Mouse (Mus musculus) embryonic facial prominence, embryonic 15.5 days (tissue): ENCODE measurements around the gene Safb2. TPM values are rescaled to one million over a fixed set of nuclear protein-coding genes. Genes with fewer than 3 reads are reported as not detected.
"Not testable (repeated sequence)": the region's sequence is repeated elsewhere in the genome, so short reads cannot be mapped to it uniquely, and the experiment has no call there.

Experiments
- ATAC-seq: fragments of 200-750 bp; cut with Nextera tagmentation; 2 replicates; pipeline ENCODE4 v1.8.0; 2017; ENCODE audit warnings: low read depth, moderate TSS enrichment; ENCODE audit not compliant: insufficient number of reproducible peaks, low FRiP score, low TSS enrichment
- H3K27ac ChIP-seq: fragments of 300-500 bp; sonication (generic); replicated peaks from 2 replicates; pipeline ENCODE4 v1.5.1; 2015; ENCODE audit warnings: mild to moderate bottlenecking, inconsistent platforms
- H3K27me3 ChIP-seq: fragments of 300-500 bp; sonication (generic); 2 replicates; pipeline ENCODE4 v1.6.1; 2015; ENCODE audit warnings: inconsistent platforms
- H3K36me3 ChIP-seq: fragments of 300-500 bp; sonication (generic); 2 replicates; pipeline ENCODE4 v1.6.1; 2015; ENCODE audit warnings: mild to moderate bottlenecking, inconsistent platforms
- H3K4me1 ChIP-seq: fragments of 300-500 bp; sonication (generic); 2 replicates; pipeline ENCODE4 v1.6.1; 2015; ENCODE audit warnings: inconsistent platforms
- H3K4me2 ChIP-seq: fragments of 300-500 bp; sonication (generic); replicated peaks from 2 replicates; pipeline ENCODE4 v1.6.1; 2015; ENCODE audit warnings: mild to moderate bottlenecking, inconsistent platforms
- H3K4me3 ChIP-seq: fragments of 300-500 bp; sonication (generic); replicated peaks from 2 replicates; pipeline ENCODE4 v1.5.1; 2015; ENCODE audit warnings: mild to moderate bottlenecking, inconsistent platforms
- H3K9ac ChIP-seq: fragments of 300-500 bp; sonication (generic); 2 replicates; pipeline ENCODE4 v1.6.1; 2015; ENCODE audit warnings: inconsistent platforms
- H3K9me3 ChIP-seq: fragments of 300-500 bp; sonication (generic); replicated peaks from 2 replicates; pipeline ENCODE4 v1.6.1; 2016; ENCODE audit warnings: inconsistent platforms
- WGBS: fragments of 180-500 bp; shearing (Covaris S2); methylation state at CpG from one replicate; pipeline ENCODE4 v1.1.7; 2015; 5-methylcytosine and 5-hydroxymethylcytosine counted together
- polyA plus RNA-seq: library from polyadenylated mRNA; unstranded; fragments of >200 nt; fragmentation: Nextera tagmentation; extraction: Ambion mirVana; gene quantifications from 2 replicates; pipeline ENCODE4 v1.2.1, GENCODE M21; 2015

The Safb2 gene
- polyA plus RNA-seq, 1 experiment from 2014 or later: 98.4 TPM

GRCm38 (mm10) chr17:56615792-56616191 is 31.4 kb upstream of the Safb2 start:
- peaks cover 67% of the 10 kb centered on the region for H3K36me3 ChIP-seq
- no peak overlapping the region for H3K9ac ChIP-seq
- H3K4me1 ChIP-seq: peaks cover 25% of the 10 kb centered on the region
- H3K4me2 ChIP-seq: no peak overlapping the region
- H3K27me3 ChIP-seq: no peaks in the 10 kb centered on the region
- no peak for ATAC-seq
- no peaks in the 10 kb centered on the region for H3K9me3 ChIP-seq
- no peak overlapping the region for H3K27ac ChIP-seq
- 76% methylated on average over 4 of the region's 4 CpGs for WGBS
- no peak overlapping the region for H3K4me3 ChIP-seq

- no peaks in the 10 kb centered on the region for H3K27me3 ChIP-seq
- H3K9ac ChIP-seq: no peak overlapping the region
- peak overlapping the region; percentile 74 for H3K4me2 ChIP-seq
- no peak for ATAC-seq
- 83% methylated on average over 11 of the region's 11 CpGs for WGBS
- peaks cover 61% of the 10 kb centered on the region for H3K36me3 ChIP-seq
- H3K4me3 ChIP-seq: peak overlapping the region; percentile 70; the same call in 1 of the 2 replicates
- no peak overlapping the region for H3K27ac ChIP-seq
- peaks cover 27% of the 10 kb centered on the region for H3K4me1 ChIP-seq
- no peaks in the 10 kb centered on the region for H3K9me3 ChIP-seq
Observed at GRCm38 (mm10) chr17:56615136-56615784, 30.9 kb upstream of the Safb2 start.

- Histone ChIP-seq H3K27me3 (no peaks in the 10 kb centered on the region), H3K9ac (peak overlapping the region; percentile 65), H3K4me3 (peak overlapping the region; percentile 70), H3K27ac (0 out of 2 replicates have a peak overlapping the region, but pooled peaks have one; percentile 12), H3K9me3 (no peaks in the 10 kb centered on the region), H3K36me3 (peaks cover 55% of the 10 kb centered on the region), H3K4me1 (peaks cover 29% of the 10 kb centered on the region), H3K4me2 (peak overlapping the region; percentile 74)
- ATAC-seq: no peak
- 24% methylated on average over 14 of the region's 14 CpGs for WGBS
Observed at GRCm38 (mm10) chr17:56614391-56615135, 30.2 kb upstream of the Safb2 start.

GRCm38 (mm10) chr17:56613893-56614292 is 29.5 kb upstream of the Safb2 start:
- H3K9ac ChIP-seq: peak overlapping the region; percentile 65
- under 1% methylated on average over 26 of the region's 26 CpGs for WGBS
- H3K4me2 ChIP-seq: peak overlapping the region; percentile 74
- H3K9me3 ChIP-seq, H3K27me3 ChIP-seq, ATAC-seq: not testable (repeated sequence)
- peak overlapping the region; percentile 70 for H3K4me3 ChIP-seq
- H3K36me3 ChIP-seq: peaks cover 48% of the 10 kb centered on the region
- H3K27ac ChIP-seq: peak overlapping the region; percentile 94
- H3K4me1 ChIP-seq: peaks cover 32% of the 10 kb centered on the region

- Histone ChIP-seq H3K4me1 (peaks cover 37% of the 10 kb centered on the region), H3K27ac (peak within 1 kb of the TSS; percentile 94), H3K9ac (peak within 1 kb of the TSS; percentile 65), H3K36me3 (peaks cover 42% of the 10 kb centered on the region), H3K27me3 (no peaks in the 10 kb centered on the region), H3K9me3 (no peaks in the 10 kb centered on the region), H3K4me2 (peak within 1 kb of the TSS; percentile 74), H3K4me3 (peak within 1 kb of the TSS; percentile 70)
- peak; percentile 66 for ATAC-seq
- WGBS: under 1% methylated on average over 52 of the region's 52 CpGs
Observed at GRCm38 (mm10) chr17:56613236-56613844, 29.0 kb upstream of the Safb2 start, which contains the start of gene Rpl36. Rpl36 (plus strand) TSS chr17:56613416.

GRCm38 (mm10) chr17:56612565-56612939 is 28.2 kb upstream of the Safb2 start:
- not testable (repeated sequence) for H3K9ac ChIP-seq, H3K4me3 ChIP-seq, H3K4me2 ChIP-seq, ATAC-seq, H3K27ac ChIP-seq, H3K9me3 ChIP-seq, H3K27me3 ChIP-seq
- 77% methylated on average over 10 of the region's 10 CpGs for WGBS
- Histone ChIP-seq H3K36me3 (peaks cover 37% of the 10 kb centered on the region), H3K4me1 (peaks cover 40% of the 10 kb centered on the region)

- no peak overlapping the region for H3K9ac ChIP-seq
- H3K27ac ChIP-seq: no peak overlapping the region
- 18% methylated on average over 14 of the region's 14 CpGs for WGBS
Observed at GRCm38 (mm10) chr17:56611861-56612564, 27.6 kb upstream of the Safb2 start.

GRCm38 (mm10) chr17:56611323-56611722 is 26.9 kb upstream of the Safb2 start:
- Histone ChIP-seq H3K27me3 (no peaks in the 10 kb centered on the region), H3K4me1 (peaks cover 42% of the 10 kb centered on the region), H3K4me2 (no peak overlapping the region), H3K9ac (no peak overlapping the region), H3K36me3 (peaks cover 37% of the 10 kb centered on the region), H3K27ac (no peak overlapping the region), H3K4me3 (no peak overlapping the region), H3K9me3 (no peaks in the 10 kb centered on the region)
- no peak for ATAC-seq
- WGBS: 74% methylated on average over 2 of the region's 2 CpGs

More at GRCm38 (mm10) chr17:56611861-56612564, 27.6 kb upstream of the Safb2 start:
- H3K4me1 ChIP-seq: peaks cover 42% of the 10 kb centered on the region
- H3K4me3 ChIP-seq: no peak overlapping the region
- H3K36me3 ChIP-seq: peaks cover 37% of the 10 kb centered on the region
- ATAC-seq: no peak
- no peaks in the 10 kb centered on the region for H3K9me3 ChIP-seq
- H3K27me3 ChIP-seq: no peaks in the 10 kb centered on the region
- no peak overlapping the region for H3K4me2 ChIP-seq

- H3K27ac ChIP-seq: peak within 1 kb of the TSS; percentile 73
- peaks cover 37% of the 10 kb centered on the region for H3K36me3 ChIP-seq
- peak within 1 kb of the TSS; percentile 52 for H3K4me3 ChIP-seq
- under 1% methylated on average over 44 of the region's 44 CpGs for WGBS
- peak; percentile 86 for ATAC-seq
- no peaks in the 10 kb centered on the region for H3K9me3 ChIP-seq
- no peaks in the 10 kb centered on the region for H3K27me3 ChIP-seq
- peak within 1 kb of the TSS; percentile 81 for H3K4me2 ChIP-seq
- H3K9ac ChIP-seq: peak within 1 kb of the TSS; percentile 53
- H3K4me1 ChIP-seq: peaks cover 26% of the 10 kb centered on the region
Observed at GRCm38 (mm10) chr17:56609452-56610171, 25.2 kb upstream of the Safb2 start, which contains the start of gene 2410015M20Rik. 2410015M20Rik (minus strand) TSS chr17:56609771.

- ATAC-seq: no peak
- H3K4me1 ChIP-seq: peaks cover 21% of the 10 kb centered on the region
- no peaks in the 10 kb centered on the region for H3K9me3 ChIP-seq
- WGBS: 50% methylated on average over 5 of the region's 5 CpGs
- peaks cover 41% of the 10 kb centered on the region for H3K36me3 ChIP-seq
- H3K4me3 ChIP-seq: peak overlapping the region; percentile 52
- H3K27me3 ChIP-seq: no peaks in the 10 kb centered on the region
- peak overlapping the region; percentile 73 for H3K27ac ChIP-seq
- peak overlapping the region; percentile 81 for H3K4me2 ChIP-seq
- H3K9ac ChIP-seq: peak overlapping the region; percentile 53
Observed at GRCm38 (mm10) chr17:56608699-56609098, 24.3 kb upstream of the Safb2 start.
